Mouse (Mus musculus): Measurements from ENCODE around the gene Il2rg. TPM values are rescaled to one million over a fixed set of nuclear protein-coding genes. Genes with fewer than 3 reads are reported as not detected.

The Il2rg gene
- total RNA-seq (2023): 100 to 1,000 TPM; 536 to 544 TPM

DNA sequence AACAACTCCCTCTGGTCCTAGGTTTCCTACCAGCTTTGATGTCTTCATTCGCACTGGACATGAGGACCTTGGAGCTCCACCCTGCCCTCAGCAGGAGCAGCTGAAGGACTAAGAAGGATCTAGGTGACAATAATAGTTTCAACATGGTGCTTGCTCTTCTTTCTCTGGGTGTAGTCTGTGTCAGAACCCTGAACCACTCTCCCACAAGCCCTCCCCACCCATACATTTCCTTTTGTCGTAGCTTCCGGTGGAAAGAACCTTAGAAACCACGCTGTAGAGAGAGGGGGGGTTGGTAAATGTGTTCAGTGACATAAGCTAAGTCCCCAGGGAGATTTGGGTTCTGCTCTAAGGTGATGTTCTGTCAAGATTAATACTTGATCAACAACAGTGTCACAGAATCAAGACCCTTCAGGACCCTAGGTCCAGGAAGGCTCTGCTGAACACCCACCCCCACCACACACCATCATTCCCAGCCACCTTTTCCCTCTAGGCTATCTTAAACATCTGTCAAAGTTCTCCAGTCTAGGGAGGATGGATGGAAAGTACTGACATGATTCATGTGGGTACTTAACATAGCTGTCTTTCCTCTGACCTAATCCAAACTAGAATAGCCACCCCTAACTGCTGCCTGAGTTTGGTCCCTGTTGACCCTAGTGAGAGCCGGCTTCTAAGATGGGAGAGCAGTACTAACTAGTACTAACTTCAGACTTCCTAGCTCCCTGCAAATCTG, at the start of gene Il2rg:
Il2rg (minus strand) TSS at position 231 of the 730 bp plus-strand sequence.

DNA sequence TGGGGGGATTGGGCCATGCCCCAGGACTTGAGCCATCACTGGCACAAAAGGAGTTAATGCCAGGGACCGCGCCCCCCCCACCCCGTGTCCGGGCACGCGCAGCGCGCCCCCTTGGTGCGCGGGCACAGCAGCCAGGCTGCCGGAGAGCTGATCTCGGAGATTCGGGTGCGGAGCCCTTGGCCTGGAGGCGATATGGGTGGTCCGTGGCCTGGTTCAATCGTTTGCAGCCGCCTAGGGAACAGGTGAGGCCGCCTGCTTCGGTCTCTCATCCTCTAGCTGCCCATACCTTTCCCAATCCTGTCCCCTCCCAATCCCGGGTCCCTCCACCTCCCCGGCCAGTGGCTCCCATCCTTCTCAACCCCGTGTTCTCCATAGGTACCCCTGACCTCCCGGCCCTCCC, 31.0 kb upstream of the Il2rg start, which contains the start of gene Nlgn3:
Nlgn3 (plus strand) TSS at position 114 of the 400 bp plus-strand sequence.

DNA sequence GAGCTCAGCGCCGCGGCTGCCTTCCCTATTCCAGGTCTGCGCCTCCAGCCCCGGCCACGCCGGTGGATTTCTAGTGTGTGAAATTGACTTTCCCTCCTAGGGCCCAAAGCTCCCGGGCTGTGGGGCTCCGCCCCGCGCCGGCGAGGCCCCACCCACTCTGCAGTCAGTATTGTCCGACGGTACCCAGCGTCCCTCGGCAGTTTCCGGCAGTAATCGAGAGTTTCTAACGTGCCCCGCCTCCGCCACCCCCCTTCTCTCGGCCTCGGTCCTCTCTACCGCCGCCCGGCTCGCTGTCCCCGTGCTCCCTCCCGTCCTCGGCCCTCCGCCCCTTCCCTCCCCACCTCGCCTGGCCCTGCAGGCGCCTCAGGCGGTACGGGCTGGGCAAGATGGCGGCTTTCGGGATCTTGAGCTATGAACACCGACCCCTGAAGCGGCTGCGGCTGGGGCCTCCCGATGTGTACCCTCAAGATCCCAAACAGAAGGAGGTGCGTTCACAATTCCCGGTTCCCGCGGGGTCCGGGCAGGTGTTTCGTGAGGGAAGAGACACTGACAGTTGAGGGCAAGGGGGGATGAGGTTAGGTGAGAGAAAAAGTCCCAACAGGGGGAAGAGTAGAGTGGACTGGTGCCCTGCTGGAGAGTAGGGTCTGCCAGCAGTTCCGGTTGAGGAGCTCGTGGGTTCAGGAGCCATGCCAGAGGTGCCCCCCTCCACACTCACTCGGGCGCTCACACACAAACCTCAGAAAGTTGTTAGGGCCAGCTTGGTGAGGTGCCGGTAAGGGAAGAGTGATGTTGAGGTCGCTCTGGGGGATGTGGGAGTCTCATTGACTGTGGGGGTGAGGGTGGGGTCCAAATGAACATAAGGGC, 6.1 kb upstream of the Il2rg start, which contains the start of gene Med12:
Med12 (plus strand) TSS at position 156 of the 864 bp plus-strand sequence.

DNA sequence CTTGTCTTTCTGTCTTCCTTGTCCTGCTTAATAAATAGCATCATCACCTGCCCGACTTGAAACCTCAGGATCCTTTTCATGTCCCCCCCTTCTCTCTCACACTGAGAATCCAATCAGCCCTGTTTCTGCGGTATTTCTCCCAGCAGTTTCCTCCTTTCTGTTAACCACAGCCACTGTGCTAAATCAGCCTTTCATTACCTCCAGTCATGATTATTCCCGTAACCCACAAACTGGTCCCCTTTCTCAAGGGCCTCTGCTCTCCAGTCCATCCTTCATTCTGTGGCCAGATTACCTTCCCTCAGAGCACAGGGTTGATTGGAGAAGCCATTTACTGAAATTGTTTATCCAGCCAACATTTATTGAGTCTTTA, 685 bp upstream of the Il2rg start, which contains the start of gene Gm20489:
Gm20489 (minus strand) TSS at position 269 of the 370 bp plus-strand sequence.

DNA sequence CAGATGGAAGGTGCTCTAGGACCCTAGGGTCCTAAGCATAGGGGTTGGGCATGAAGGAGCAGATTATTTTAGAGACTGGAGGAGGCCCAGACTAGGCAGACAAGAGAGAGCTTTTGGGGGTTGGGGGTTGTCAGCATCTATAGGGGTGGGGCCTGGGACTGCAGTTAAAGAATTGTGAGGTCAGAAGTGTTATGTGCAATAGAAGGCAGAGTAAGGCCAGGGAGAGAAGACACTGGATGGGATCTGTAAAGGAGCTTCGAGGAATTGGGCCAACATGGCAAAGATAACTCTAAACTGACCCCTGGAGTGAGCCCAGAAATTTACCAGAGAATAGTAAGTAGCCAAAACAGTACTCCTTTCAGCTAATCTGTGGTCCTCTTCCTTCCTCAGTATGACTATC, 4.2 kb downstream of the Il2rg start, which contains the start of gene Gm614:
Gm614 (minus strand) TSS at position 101 of the 400 bp plus-strand sequence.

DNA sequence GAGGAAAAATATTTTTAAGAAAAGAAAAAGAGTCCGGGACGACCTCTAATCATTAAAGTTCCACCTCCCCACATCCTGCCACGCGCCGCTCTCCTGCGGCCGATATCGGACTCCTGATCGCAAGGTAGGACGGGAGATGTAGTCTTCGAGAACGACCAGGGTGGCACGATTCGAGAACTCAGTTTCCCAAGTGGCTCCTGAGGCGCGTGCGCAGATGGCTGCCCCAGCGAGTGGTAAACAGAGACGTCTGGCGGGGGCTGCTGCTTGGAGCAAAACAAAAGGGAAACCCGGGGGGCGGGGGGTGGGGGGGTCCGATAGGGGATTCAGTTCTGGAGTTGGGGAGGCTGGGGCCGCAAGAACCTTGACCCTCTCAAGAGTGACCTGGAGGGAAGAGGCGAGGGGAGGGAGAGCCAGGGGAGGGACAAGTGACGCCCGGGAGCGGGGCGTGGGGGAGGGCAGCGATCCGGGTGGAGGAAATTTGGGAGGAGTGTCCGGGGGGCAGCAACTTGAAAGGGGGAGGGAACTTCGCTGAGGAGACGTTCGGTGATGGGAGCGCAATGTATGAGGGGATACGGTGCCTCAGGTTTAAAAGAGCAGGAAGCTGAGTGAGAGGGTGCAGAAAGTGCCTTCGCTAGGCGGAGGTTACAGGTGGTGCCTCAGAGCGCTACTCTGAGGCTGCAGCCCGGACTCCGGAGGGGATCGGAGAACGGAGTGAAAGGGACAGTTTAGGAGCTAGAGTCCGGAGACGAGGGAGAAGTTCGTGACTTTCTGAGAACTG, 13.9 kb downstream of the Il2rg start, which contains the start of gene Foxo4:
Foxo4 (plus strand) TSS at position 577 of the 778 bp plus-strand sequence.

DNA sequence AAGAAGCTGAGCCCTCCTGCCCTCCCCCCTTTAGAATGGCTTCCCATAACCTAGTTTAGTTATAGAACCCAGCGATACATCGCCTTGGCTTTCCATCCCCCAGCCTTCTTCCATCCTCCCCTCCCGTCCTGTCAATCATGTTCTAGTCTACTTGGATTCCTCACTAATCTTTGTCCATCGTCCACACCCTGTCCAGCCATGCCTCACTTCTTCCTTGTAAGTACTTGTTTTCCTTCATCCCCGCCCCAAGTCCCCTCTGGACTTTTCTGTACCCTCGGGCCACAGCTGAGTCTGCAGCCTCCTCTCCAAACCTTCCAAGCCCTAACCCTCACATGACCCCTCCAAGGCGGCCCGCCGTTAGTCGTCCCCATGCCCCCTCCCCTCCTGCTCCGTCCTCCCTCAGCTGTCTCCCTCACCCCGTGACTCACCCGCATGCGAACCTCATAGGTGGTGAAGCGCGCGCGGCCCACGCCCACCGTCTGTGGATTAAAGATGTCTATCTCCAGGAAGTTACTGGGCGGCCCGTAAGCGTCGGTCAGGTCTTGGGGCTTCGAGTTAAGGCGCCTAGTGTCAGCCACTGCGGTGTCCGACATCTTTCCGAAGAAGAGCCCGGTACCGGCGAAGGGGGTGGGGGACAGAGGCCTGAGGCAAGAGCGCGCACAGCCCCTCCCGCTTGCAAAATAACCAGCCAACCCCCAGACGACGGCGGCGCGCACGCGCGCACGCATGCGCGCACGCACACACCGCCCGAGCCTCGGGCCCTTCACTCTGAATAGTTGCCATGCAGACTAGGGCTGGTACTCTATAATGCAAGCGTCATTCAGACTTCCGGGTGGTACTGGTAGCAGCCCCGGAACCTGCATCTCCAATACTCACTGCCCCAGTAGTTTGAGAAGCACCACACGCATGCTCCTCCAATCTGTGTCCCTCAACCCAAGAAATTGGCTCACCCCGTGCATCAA, 45.9 kb downstream of the Il2rg start, which contains the start of gene Snx12:
Snx12 (minus strand) TSS at position 730 of the 962 bp plus-strand sequence.

Other genes with a start within 250 kb of the Il2rg start
- gene Tex11, start 208.6 kb downstream of the Il2rg start, total RNA-seq (2023): not detected
- under 1 TPM; 0.32 to 0.77 TPM for gene Slc7a3, start 182.2 kb downstream of the Il2rg start, total RNA-seq (2023)
- 10 to 100 TPM; 47.3 to 56.6 TPM for gene Snx12, start 45.7 kb downstream of the Il2rg start, total RNA-seq (2023)
- gene Foxo4, start 13.7 kb downstream of the Il2rg start, total RNA-seq (2023): 10 to 100 TPM; 41.4 to 41.7 TPM
- 10 to 100 TPM; 47.0 to 50.4 TPM for gene Gm614, start 4.3 kb downstream of the Il2rg start, total RNA-seq (2023)
- gene Gm20489, start 768 bp upstream of the Il2rg start, total RNA-seq (2023): not detected
- 100 to 1,000 TPM; 172 to 192 TPM for gene Med12, start 5.8 kb upstream of the Il2rg start, total RNA-seq (2023)
- 1 to 10 TPM; 1.2 to 1.5 TPM for gene Nlgn3, start 30.9 kb upstream of the Il2rg start, total RNA-seq (2023)
- gene Gjb1, start 108.1 kb upstream of the Il2rg start, total RNA-seq (2023): not detected
- gene Zmym3, start 152.6 kb upstream of the Il2rg start, total RNA-seq (2023): 10 to 100 TPM; 37.8 to 43.0 TPM
- 100 to 1,000 TPM; 222 to 257 TPM for gene Nono, start 161.1 kb upstream of the Il2rg start, total RNA-seq (2023)
- gene Itgb1bp2, start 180.8 kb upstream of the Il2rg start, total RNA-seq (2023): 1 to 10 TPM; 1.6 to 3.6 TPM